Mouse (Mus musculus): ENCODE measurements around the gene Plxna2.

Plxna2 gene

DNA sequence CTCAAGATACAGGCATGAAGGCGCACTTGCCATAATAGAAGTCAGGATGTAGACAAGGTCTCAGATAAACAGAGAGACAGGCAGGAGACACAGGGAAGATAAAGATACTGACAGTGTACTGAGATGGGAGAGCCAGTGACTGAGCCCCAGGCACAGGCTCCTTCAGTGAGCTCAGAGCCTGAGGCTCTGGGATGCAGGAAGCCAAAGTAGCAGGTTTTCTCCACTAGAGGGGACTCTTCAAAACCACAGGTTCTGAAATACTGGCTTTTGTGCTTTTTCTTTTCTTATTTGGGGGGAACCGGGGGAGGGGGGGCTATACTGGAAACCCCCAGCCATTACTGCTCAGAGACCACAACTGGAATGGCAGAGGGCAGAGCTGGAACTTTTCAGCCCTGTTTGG, 6.4 kb downstream of the Plxna2 start:
- 32% methylated on average over 2 of the region's 2 CpGs for WGBS

DNA sequence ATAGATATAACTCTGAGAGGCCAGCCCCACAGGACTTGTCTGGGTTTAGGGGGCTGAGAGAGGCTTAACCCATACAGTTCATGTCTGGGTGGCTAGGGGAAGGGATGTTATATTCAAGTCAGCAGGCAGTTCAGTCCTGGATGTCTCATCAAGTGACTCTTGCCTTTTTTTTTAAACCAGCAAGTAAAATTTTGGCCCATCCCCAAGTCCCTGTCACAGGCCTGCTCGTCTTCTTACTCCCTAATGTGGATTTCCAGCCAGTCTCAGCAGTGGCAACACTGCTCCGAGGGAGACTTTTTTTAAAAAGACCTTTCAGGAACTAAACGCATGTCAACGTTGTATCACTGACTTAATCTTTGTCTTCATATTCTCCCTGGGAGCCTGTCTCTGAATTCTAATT, 7.0 kb downstream of the Plxna2 start:
- WGBS, result 24% methylated on average over 4 of the region's 4 CpGs

DNA sequence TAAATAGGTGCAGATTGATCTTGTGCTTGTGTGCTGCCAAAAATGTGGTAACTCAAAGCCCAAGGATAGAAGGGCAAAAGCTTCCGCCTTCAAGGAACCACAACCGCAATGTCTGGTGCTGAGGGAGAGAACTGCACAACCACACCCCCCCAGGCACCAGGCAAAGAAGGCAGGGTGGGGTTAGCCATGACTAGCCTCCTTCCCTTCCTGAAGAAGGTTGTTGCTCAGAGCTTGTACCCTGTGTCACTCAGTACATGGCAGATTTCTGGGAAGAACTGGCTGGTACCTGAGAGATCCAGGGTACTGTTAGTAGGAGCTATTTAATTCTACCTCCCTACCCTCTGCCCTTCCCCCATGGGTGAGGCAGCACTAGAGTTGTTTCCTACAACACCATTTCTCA, 8.1 kb downstream of the Plxna2 start:
- 48% methylated on average over 2 of the region's 2 CpGs for WGBS

DNA sequence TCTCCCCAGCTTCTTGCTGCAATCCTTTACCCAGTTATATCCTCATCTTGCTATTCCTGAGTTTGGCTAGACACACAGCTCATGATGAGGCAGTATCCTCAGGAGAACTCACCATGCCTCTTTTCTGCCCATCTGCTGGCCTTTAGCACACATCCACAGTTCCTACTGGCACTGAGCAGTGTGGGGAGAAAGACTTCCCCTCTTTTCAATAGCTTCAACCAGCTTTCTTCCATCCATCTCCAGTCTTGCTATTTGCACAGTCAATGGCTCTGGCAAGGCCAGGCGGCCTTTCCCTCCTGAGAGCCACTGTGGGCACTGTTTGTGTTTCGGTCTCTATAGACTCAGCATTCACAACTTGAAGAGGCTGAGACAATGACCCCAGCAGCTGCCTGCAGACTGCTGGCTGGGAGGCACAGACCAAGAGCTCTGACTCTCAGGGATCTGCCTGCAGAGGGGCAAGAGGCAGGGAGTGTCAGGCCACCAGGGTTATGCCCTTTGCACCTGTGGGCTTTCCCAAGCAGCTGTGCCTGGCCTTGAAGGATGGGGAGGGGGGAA, 11.2 kb downstream of the Plxna2 start:
- WGBS, result 10% methylated on average over 2 of the region's 2 CpGs

DNA sequence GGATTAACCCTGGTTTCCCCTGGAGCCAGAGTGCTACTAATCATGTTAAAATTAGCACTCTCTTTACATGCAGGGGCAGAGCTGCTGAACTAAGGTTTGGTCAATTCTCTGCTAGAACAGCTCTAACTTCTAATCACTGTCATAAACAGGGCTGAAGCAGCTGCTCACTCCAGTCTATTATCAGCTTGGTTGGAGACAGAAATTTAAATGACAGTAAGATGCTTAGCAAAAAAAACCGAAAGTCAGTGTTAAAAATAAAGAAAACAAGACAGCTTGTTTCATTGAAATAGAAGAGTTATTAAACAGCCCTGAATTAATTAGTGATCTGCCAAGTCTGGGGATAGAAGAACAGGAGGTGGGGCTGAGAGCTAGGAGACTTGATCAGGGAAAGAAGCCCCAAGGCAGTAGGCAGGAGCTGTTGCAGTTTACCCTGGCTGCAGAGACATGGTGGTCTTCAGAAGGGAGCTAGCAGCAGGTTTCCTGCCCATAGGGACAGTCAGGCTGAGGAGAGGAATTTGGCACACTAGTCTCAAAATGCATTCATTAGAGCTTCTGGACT, 12.6 kb downstream of the Plxna2 start:
- 37% methylated on average over 1 of the region's 1 CpGs for WGBS

DNA sequence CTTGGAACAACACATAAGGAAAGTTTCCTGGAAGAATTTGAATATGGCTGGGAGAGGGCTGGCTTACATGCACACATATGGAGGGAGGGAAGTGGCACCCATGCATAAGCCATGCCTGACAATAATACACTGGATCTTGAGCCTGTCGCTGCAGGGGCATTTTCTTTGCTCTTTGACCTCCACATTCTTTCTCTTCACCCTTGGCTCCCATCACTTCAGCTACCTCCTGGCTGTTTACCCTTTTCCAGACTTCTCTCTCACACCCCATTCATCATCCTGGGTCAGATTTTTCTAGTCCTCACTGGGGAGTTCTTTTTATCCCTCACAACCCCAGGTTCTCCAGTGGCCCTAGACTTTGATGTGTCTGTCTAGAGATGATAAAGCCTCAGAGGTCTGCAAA, 13.6 kb downstream of the Plxna2 start:
- 60% methylated on average over 1 of the region's 1 CpGs for WGBS

DNA sequence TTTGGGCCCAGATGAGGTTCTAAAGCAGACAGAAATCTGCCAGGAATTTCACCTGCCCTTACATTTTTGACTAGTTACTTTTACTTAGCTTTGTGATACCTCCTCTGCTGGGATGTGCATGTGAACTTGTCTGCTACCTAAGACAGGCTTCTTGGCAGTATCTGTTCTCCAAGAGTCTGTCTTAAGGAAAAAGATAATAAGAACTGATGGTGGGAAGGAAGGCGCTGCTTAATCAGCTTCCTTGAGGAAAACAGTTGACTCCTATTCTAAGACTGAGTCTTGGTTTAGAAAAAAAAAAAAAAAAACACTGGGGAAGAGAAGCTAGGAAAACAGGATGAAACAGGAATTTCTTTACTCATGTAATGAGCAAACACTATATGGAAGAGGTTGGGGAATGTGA, 14.0 kb downstream of the Plxna2 start:
- WGBS, result 81% methylated on average over 1 of the region's 1 CpGs

DNA sequence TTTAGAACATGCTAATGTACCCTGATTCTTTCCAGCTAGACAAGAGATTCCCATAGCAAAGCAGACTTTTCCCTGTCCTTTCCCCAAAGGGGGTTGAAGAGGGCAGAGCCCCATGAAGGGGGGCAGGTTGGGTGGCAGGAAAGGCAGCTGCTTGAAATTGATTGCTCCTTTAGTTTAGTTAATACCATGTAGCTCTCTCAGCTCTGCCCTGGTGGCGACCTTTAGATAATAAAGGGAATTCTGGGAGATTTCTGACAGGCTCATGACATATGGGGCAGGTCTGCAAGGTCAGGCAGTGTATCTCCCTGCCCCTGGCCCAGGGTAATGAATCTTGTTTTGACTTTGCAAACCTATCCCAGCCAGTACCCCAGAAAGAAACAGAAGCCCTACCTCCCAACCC, 17.4 kb downstream of the Plxna2 start:
- WGBS, result 68% methylated on average over 1 of the region's 1 CpGs

DNA sequence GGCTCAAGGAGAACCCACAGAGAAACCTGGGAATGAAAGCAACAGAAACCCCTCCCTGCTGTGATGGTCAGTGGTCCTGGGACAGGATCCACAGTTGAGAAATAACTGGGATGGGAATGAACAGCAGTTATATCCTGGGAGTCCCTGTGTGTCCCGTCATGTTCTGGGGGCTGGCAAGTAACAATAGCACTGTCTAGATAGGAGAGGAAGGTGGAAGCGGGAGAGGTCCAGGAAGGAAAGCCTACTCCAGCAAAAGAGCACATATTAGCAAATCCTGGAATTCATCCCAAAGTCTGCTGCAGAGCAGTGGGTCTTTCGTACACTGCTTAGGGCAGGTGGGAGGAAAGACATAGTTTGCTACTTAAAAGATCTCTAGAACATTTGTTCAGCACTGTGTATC, 17.9 kb downstream of the Plxna2 start:
- 50% methylated on average over 3 of the region's 3 CpGs for WGBS

DNA sequence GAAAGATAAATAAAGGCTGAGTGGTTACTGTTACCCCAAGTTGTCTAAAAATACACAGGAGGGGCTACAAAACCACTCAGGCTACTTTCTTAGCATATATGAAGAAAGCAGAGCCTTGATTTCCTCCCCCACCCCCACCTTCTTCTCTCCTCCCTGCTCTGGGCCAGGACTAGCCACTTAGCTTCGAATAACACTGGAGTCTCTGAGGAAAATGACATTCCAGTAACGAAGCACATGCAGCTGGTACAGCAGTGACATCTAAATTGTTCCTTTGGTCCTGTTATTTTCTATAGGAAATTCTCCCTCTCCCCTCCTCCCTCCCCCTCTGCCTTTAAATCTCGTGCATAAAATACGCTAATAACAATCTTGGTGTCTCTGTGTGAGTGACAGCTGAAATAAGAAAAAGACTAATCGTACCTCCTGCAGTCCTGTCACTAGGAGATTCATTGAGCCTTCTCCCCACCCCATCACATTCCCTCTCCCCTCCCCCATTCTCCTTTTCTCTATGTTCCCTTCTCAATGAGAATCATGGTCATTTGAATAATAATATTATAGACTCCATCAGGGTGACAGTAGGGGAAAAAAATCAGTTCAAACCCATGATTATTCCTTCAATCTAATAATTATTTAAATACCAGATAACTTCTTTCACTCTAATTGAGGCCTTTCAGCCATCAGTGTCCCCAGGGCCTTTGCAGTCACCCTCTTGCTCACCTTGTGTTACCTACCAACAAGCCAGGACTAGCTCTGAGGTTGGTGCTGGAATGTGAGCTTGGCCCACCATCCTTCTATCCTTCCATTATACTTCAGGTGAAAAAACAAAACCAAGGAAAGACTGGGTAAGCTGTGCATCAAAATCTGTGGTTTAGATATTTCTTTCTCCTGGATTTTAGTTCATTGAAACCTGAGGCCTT, 19.6 kb downstream of the Plxna2 start:
- 42% methylated on average over 5 of the region's 5 CpGs for WGBS

DNA sequence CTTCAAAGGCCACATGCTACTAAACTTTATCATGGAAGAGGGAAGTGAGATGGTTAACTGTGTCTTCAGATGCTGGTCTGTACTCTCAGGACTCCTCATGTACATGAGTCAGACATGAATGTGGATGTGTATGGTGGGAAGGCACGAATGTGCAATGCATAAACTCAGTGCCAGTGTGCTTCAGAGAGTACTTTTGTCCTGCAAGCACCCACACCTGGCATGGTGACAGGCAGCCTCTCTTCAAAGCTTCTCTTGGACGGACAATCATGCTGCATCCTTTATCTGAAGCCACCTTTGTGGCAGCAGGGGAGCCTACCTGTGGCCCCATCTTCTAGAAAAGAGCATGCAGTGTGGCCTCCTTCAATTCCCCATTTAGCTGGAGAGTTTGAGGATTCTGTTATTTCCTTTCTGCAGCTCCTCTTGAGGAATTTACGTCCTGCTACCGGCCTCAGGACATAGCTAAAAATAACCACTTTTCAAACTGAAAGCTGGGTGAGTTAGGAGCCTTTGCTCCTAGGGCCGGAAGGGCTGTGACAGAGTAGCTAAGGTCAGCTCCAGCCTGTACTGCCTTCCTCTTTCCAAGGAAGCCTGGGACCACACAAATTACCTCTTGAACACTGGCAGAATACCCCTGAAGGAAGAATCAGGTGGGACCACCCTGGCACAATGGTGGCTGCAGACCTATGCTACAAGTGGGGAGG, 23.7 kb downstream of the Plxna2 start:
- 31% methylated on average over 5 of the region's 5 CpGs for WGBS

DNA sequence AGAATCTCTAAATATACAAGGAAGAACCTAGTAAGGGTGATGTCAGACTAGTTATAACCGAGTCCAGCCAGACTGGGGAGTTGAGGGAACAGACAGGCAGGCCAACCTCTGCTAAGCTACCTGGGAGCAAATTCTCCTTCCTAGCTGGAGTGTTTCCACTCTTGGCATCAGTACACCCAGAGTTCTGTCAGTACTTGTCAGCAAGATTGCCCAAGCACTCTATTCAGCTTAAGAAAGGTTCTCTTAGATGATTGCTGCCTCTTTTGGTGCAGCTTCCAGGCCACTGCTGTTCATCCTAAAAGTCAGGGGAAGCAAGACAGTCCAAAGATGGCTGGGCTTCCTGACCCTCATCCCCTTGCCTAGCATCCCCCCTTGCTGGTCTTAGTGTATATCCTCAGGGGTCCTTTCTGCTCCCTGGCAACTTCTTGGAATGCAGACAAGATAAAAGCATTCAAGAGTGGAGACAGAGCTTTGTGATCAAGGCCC, 24.3 kb downstream of the Plxna2 start:
- 41% methylated on average over 1 of the region's 1 CpGs for WGBS

DNA sequence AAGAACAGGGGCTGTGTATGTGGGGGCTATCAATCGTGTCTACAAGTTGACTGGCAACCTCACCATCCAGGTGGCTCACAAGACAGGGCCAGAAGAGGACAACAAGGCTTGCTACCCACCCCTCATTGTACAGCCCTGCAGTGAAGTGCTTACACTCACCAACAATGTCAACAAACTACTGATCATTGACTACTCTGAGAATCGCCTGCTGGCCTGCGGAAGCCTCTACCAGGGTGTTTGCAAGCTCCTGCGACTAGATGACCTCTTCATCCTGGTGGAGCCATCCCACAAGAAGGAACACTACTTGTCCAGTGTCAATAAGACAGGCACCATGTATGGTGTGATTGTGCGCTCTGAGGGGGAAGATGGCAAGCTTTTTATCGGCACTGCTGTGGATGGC, 25.9 kb downstream of the Plxna2 start:
- 87% methylated on average over 6 of the region's 6 CpGs for WGBS

DNA sequence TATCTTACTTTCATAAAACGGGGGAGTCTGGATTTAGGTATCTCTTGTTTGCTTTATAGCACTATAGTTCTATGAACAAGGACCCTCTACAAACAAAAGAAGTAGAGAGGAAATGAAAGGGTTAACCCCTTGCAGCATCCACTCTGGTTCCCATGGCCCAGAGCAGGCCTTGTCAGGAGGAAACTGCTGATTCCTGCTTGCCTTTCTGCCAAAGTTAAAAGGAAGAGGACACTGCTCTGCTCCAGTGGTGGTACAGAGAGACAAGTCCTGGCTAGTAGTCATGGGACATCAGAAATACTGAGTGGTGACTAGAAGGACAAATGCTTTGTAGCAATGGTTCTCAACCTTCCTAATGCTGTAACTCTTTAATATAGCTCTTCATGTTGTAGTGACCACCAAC, 27.9 kb downstream of the Plxna2 start:
- WGBS, result 82% methylated on average over 1 of the region's 1 CpGs

DNA sequence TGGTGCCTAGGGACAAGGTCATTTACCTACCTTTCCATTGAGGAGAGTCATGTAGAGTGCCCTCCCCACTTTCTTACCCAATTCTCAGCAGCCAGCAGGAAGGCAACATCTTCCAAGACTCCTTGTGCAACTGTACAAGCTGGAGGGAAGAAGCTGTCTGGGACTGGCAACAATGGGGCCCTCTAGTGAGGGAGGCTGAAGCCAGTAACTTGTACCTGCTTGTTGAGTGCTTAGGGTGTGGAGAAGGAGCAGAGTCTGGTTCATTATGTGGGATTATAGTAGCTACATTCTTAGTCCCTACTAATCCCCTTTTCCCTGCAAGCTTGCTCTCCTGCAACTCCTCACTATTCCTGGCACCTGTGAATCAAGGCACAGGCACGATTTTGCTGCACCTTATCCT, 32.1 kb downstream of the Plxna2 start:
- WGBS, result 30% methylated on average over 1 of the region's 1 CpGs

DNA sequence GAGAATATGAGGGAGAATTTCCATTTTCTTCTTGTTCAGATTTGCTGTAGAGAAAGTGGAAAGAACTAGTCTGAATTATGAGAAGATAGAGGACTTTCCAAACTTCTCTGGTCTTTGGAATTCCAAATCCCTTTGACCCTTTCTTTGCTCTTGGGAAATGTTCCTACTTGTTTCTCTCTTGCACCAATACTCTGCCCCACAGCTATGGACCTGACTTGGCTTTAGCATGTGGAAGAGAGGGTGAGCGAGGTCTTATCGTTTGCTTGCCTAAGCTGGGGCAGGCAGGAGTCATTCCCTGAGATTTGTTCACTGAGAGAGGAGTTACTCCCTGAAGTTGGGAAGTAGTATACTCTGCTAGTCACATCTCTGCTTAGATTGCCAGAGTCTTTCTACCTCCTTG, 32.5 kb downstream of the Plxna2 start:
- WGBS, result 91% methylated on average over 2 of the region's 2 CpGs

DNA sequence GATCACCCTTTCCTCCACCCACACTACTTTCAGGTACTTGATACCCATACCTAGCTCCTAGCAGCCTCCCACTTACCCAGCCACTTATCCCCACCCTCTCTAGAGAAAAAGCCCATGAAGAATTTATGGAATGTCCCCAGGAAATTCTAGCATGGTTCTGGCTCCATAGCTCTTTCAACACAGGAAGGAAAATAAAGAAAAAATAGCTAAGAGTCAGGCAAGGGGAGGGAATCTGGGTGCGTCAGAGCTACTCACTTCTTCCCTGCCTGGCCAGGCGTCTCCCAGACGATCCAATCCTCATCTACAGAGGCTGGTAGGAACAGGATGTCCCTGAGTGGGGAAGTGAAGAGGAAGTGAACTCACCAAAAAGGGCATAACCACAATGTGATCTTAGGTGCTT, 34.0 kb downstream of the Plxna2 start:
- 40% methylated on average over 3 of the region's 3 CpGs for WGBS

DNA sequence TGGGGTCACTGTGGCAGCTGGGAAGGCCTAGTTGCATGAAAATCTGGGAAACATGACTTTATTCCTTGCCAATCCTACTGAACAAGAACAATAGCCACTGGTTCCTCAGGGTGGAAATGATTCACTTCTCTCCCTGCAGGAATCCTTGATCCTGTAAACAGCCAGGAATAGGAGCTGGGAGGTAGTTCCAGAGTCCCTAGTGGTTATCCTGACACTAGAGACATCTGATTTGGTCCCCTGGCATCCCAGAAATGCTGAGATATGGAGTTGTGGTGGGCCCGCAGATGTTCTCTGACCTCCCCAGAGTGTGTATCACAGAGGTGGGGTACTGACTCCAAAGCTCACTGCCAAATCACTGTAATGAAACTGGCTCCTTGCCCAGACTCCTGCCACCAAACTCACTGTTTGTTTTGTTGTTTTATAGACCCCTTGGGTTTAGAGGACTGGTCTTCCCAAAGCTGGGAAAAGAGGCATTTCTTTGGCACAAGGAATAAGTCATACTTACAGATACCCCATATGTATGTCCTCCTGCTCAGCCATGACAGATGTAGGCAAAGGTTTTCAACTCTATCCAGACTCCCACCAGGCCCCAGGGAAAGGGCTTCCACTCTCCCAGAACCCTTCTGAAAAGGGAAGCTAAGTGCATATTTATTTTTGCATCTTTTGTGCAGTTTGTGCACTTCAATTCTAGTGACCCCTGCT, 40.6 kb downstream of the Plxna2 start:
- WGBS, result 39% methylated on average over 1 of the region's 1 CpGs

DNA sequence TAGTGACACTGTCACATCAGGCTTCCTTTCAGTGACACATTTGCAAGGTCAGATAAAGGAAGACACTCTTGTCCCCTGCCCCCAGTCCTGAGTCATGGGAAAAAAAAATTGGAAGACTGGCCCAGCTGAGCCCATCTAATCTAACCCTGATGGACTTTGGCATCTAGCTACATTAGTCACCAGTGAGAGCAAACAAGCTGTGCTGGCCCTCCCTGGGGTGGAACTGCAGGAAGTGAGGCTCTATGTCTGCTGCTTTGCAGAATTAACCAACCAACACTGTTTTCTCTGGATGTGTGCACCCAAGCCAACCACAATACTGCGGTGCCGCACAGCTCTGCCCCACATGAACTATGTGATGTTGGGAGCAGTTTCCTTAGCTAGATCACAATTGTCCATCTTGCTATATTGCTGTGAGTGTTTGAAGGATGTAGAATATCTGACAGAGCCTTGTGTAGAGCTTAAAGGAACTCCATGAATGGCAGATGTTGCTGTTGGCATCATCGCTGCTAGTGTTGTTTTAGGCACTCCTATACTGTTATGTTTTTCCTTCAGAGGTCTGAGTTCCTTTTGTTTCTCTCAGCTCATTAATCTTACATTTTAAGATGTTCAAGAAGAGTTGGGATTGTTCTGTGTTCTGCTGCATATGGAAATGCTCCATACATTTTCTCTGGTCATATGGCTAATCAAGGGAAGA, 42.6 kb downstream of the Plxna2 start:
- 69% methylated on average over 3 of the region's 3 CpGs for WGBS

DNA sequence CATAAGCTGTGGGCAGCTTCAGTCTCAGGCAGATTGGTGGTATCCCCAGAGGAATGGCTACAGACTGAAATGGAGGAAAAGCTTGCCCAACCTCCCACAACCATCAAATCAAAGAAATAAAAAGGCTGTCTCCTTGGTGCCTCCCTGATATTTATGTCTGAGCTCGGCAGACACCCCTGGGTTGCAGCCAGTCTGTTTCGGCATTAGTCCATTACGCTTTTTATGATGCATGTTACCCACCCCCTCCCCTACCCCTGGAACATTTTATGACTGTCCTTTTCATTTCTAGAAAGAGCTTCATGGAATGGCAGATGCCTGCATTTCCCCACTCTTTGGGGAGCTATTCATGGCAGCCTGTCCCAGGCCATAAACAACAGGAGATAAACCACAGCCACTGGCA, 47.7 kb downstream of the Plxna2 start:
- WGBS, result 71% methylated on average over 3 of the region's 3 CpGs
